Mouse (Mus musculus): ENCODE measurements at regions not wholly inside any gene's neighbourhood (a gene's known extent, or its start where the extent isn't known, plus 50 kb on each side); places are given as distances from the start of the nearest gene placed in this dataset.

- H3K9me3 ChIP-seq (replicated peaks): no peaks in the 10 kb centered on the region
- no peak overlapping the region for H3K9ac ChIP-seq
- 83% methylated on average over 5 of the region's 5 CpGs for WGBS
- H3K36me3 ChIP-seq: no peaks in the 10 kb centered on the region
- no peaks in the 10 kb centered on the region for H3K4me1 ChIP-seq (replicated peaks)
- no peaks in the 10 kb centered on the region; the same call in 1 of the 2 replicates for H3K27me3 ChIP-seq
- ATAC-seq (replicated peaks; ENCODE audit: insufficient number of reproducible peaks, insufficient read depth, low FRiP score, low read depth): no peak
- H3K27ac ChIP-seq: no peak overlapping the region
- no peak overlapping the region for H3K4me3 ChIP-seq
- H3K4me2 ChIP-seq: no peak overlapping the region
Measured at GRCm38 (mm10) chr11:34153749-34154525, 54.0 kb downstream of the Foxi1 start.

GRCm38 (mm10) chr11:34149370-34149976, 51.1 kb upstream of the 4930469K13Rik start:
- H3K9ac ChIP-seq: no peak overlapping the region
- H3K27me3 ChIP-seq: no peaks in the 10 kb centered on the region; the same call in 1 of the 2 replicates
- ATAC-seq (replicated peaks; ENCODE audit: insufficient number of reproducible peaks, insufficient read depth, low FRiP score, low read depth): peak; percentile 38; the same call in 1 of the 2 replicates
- WGBS: 33% methylated on average over 5 of the region's 5 CpGs
- no peak overlapping the region for H3K4me3 ChIP-seq
- no peaks in the 10 kb centered on the region for H3K9me3 ChIP-seq (replicated peaks)
- no peaks in the 10 kb centered on the region for H3K36me3 ChIP-seq
- H3K27ac ChIP-seq: no peak overlapping the region
- no peak overlapping the region for H3K4me2 ChIP-seq
- no peaks in the 10 kb centered on the region for H3K4me1 ChIP-seq (replicated peaks)

Data from heart, embryonic 15.5 days (tissue).